Mouse (Mus musculus): ENCODE measurements around the gene Cln5.

- no peak for TF ChIP-seq POLR2A (IDR thresholded peaks at IDR 0.05; ENCODE audit: low read depth, low read length)
- TF ChIP-seq CTCF (conservative IDR thresholded peaks at IDR 0.05; ENCODE audit: insufficient read depth, insufficient read length, low read depth, low read length) = no peak
Observed at GRCm38 (mm10) chr14:103029203-103029602, 40.8 kb upstream of the Cln5 start.

Measured in kidney, adult 2 months (tissue).